Mouse (Mus musculus) midbrain, embryonic 11.5 days (tissue): Measurements from ENCODE around the gene Rpl26. TPM values are rescaled to one million over a fixed set of nuclear protein-coding genes. Genes with fewer than 3 reads are reported as not detected.

Experiments
- ATAC-seq: fragments of 200-750 bp; cut with Nextera tagmentation; 2 replicates; pipeline ENCODE4 v1.8.0; 2017; ENCODE audit warnings: moderate TSS enrichment, moderate library complexity; ENCODE audit not compliant: low FRiP score
- DNase-seq: peaks from one replicate; pipeline ENCODE4 v3.0.0; 2015; ENCODE audit warnings: low spot score; ENCODE audit errors: missing footprints
- H3K27ac ChIP-seq: fragments of 300-500 bp; sonication (generic); 2 replicates; pipeline ENCODE4 v1.5.1; 2014; ENCODE audit warnings: low read depth, low read length
- H3K27me3 ChIP-seq: fragments of 300-500 bp; sonication (generic); 2 replicates; pipeline ENCODE4 v1.6.1; 2014; ENCODE audit warnings: mild to moderate bottlenecking, low read length, moderate library complexity, mixed read lengths; ENCODE audit not compliant: control insufficient read depth, insufficient read depth
- H3K36me3 ChIP-seq: fragments of 300-500 bp; sonication (generic); 2 replicates; pipeline ENCODE4 v1.6.1; 2014; ENCODE audit warnings: mild to moderate bottlenecking, low read length, moderate library complexity, mixed read lengths; ENCODE audit not compliant: control insufficient read depth, insufficient read depth
- H3K4me1 ChIP-seq: fragments of 300-500 bp; sonication (generic); 2 replicates; pipeline ENCODE4 v1.6.1; 2014; ENCODE audit warnings: low read length; ENCODE audit not compliant: control insufficient read depth, insufficient read depth
- H3K4me2 ChIP-seq: fragments of 300-500 bp; sonication (generic); 2 replicates; pipeline ENCODE4 v1.6.1; 2014; ENCODE audit warnings: mild to moderate bottlenecking, moderate library complexity
- H3K4me3 ChIP-seq: fragments of 300-500 bp; sonication (generic); 2 replicates; pipeline ENCODE4 v1.5.1; 2014; ENCODE audit warnings: low read depth, low read length
- H3K9ac ChIP-seq: fragments of 300-500 bp; sonication (generic); 2 replicates; pipeline ENCODE4 v1.6.1; 2014; ENCODE audit warnings: low read length
- H3K9me3 ChIP-seq: fragments of 300-500 bp; sonication (generic); 2 replicates; pipeline ENCODE4 v1.6.1; 2016; ENCODE audit warnings: low read length; ENCODE audit not compliant: control insufficient read depth
- WGBS: fragments of 180-500 bp; shearing (Covaris S2); extraction: QIAGEN DNeasy Blood & Tissue Kit; methylation state at CpG from one replicate; pipeline ENCODE4 v1.1.7; 2014; 5-methylcytosine and 5-hydroxymethylcytosine counted together
- polyA plus RNA-seq: library from polyadenylated mRNA; unstranded; fragments of >200 nt; fragmentation: Nextera tagmentation; extraction: Ambion mirVana; gene quantifications from 2 replicates; pipeline ENCODE4 v1.2.1, GENCODE M21; 2014

Rpl26 gene
- polyA plus RNA-seq, 1 experiment from 2014 or later = 881 TPM

GRCm38 (mm10) chr11:68884368-68884767 lies 17.0 kb upstream of the Rpl26 start:
- ATAC-seq = no peak
- Histone ChIP-seq H3K27ac (no peak overlapping the region), H3K4me3 (no peak overlapping the region), H3K4me2 (no peak overlapping the region), H3K36me3 (no peaks in the 10 kb centered on the region), H3K4me1 (no peaks in the 10 kb centered on the region), H3K27me3 (no peaks in the 10 kb centered on the region), H3K9ac (no peak overlapping the region), H3K9me3 (no peaks in the 10 kb centered on the region)
- 75% methylated on average over 5 of the region's 5 CpGs for WGBS
- peak; percentile 37 for DNase-seq

DNA sequence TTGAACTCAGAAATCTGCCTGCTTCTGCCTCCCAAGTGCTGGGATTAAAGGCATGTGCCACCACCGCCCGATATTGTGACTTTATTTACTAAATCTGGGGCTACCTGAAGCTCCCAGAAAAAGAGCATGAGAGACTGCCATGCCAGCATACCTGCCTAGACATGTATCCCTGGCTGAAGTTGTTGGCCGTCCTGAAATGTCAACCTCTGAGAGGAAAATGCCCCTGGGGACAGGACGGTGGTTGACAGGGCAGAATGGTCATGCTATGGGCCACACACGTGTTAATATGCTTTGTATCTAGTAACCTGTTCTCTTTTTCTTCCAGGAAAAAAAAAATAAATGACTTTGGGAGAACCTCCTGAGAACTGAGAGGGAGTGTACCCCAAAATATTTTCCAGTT lies 15.3 kb upstream of the Rpl26 start:
- peak; percentile 80 for DNase-seq
- H3K36me3 ChIP-seq = no peaks in the 10 kb centered on the region
- H3K9ac ChIP-seq = no peak overlapping the region
- H3K27ac ChIP-seq = no peak overlapping the region
- no peak overlapping the region for H3K4me2 ChIP-seq
- ATAC-seq = no peak
- H3K27me3 ChIP-seq = no peaks in the 10 kb centered on the region
- H3K9me3 ChIP-seq = no peaks in the 10 kb centered on the region
- no peak overlapping the region for H3K4me3 ChIP-seq
- WGBS = 91% methylated on average over 5 of the region's 5 CpGs
- H3K4me1 ChIP-seq = no peaks in the 10 kb centered on the region

DNA sequence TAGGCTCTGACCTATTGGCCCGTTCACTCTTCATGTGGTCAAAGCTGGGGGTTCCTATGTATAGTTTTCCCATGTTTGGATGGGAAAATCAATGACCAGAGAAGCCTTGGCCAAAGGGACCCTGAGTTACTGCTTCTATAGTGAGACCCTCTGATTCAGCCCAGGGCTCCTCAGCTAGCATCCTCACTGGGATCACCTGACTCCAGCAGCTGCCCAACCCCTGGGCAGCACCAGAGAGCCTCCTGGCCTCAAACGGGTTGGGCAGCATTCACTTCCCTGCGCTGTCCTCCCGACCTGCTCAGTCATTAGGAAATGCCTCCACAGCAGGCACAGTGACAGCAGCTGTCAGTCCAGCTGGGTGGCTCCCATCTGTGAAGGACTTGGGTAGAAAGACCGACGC lies 13.1 kb upstream of the Rpl26 start, which contains the start of gene Rnf222:
TSS of gene Rnf222 (plus strand) at position 301 of the 400 bp plus-strand sequence.
- no peaks in the 10 kb centered on the region for H3K36me3 ChIP-seq
- H3K27me3 ChIP-seq = no peaks in the 10 kb centered on the region
- no peaks in the 10 kb centered on the region for H3K9me3 ChIP-seq
- H3K4me3 ChIP-seq = no peak within 1 kb of the TSS
- DNase-seq (no peak), ATAC-seq (no peak)
- no peak within 1 kb of the TSS for H3K9ac ChIP-seq
- WGBS = 58% methylated on average over 6 of the region's 6 CpGs
- no peak within 1 kb of the TSS for H3K27ac ChIP-seq
- no peaks in the 10 kb centered on the region for H3K4me1 ChIP-seq
- H3K4me2 ChIP-seq = no peak within 1 kb of the TSS

GRCm38 (mm10) chr11:68888653-68889052 lies 12.7 kb upstream of the Rpl26 start:
- Histone ChIP-seq H3K27me3 (no peaks in the 10 kb centered on the region), H3K27ac (no peak overlapping the region), H3K9ac (no peak overlapping the region), H3K4me2 (no peak overlapping the region), H3K4me1 (no peaks in the 10 kb centered on the region), H3K9me3 (no peaks in the 10 kb centered on the region), H3K36me3 (no peaks in the 10 kb centered on the region), H3K4me3 (no peak overlapping the region)
- ATAC-seq (no peak), DNase-seq (peak; percentile 51)
- WGBS = 78% methylated on average over 2 of the region's 2 CpGs

GRCm38 (mm10) chr11:68890625-68891024 lies 10.8 kb upstream of the Rpl26 start:
- ATAC-seq (no peak), DNase-seq (peak; percentile 10)
- Histone ChIP-seq H3K27me3 (no peaks in the 10 kb centered on the region), H3K9ac (no peak overlapping the region), H3K4me2 (no peak overlapping the region), H3K36me3 (no peaks in the 10 kb centered on the region), H3K4me1 (no peaks in the 10 kb centered on the region), H3K9me3 (no peaks in the 10 kb centered on the region), H3K27ac (no peak overlapping the region), H3K4me3 (no peak overlapping the region)
- 66% methylated on average over 2 of the region's 2 CpGs for WGBS

DNA sequence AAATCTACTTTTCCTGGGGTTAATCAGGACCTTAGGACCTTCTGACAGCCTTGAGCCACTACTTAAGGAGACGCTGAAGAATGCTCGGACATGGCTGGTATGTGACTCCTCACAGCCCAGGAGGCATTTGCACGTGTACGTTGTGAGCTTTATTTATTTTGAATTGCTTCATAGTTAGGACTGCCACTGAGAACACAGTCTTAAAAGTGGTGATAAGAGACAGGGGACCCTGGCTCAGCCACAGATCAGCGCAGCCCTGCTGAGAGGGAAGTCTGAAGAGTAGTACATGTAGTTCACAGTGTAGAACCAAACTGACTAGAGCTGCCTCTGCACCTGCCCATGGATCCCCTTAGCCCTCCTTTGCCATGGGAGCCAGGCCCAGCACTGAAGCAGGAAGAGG lies 9.6 kb upstream of the Rpl26 start:
- H3K9me3 ChIP-seq = no peaks in the 10 kb centered on the region
- no peak overlapping the region for H3K9ac ChIP-seq
- H3K27me3 ChIP-seq = no peaks in the 10 kb centered on the region
- H3K27ac ChIP-seq = no peak overlapping the region
- H3K4me3 ChIP-seq = no peak overlapping the region
- DNase-seq = peak; percentile 51
- H3K36me3 ChIP-seq = no peaks in the 10 kb centered on the region
- no peak overlapping the region for H3K4me2 ChIP-seq
- ATAC-seq = no peak
- H3K4me1 ChIP-seq = no peaks in the 10 kb centered on the region
- 82% methylated on average over 5 of the region's 5 CpGs for WGBS

- H3K27ac ChIP-seq = no peak overlapping the region
- no peaks in the 10 kb centered on the region for H3K36me3 ChIP-seq
- H3K9ac ChIP-seq = no peak overlapping the region; the same call in 1 of the 2 replicates
- no peak overlapping the region for H3K4me3 ChIP-seq
- 83% methylated on average over 15 of the region's 15 CpGs for WGBS
- H3K4me2 ChIP-seq = no peak overlapping the region
- DNase-seq = no peak
- H3K27me3 ChIP-seq = no peaks in the 10 kb centered on the region
- no peaks in the 10 kb centered on the region for H3K4me1 ChIP-seq
- H3K9me3 ChIP-seq = no peaks in the 10 kb centered on the region
- ATAC-seq = no peak
Observed at GRCm38 (mm10) chr11:68892233-68892832, 9.1 kb upstream of the Rpl26 start.

DNA sequence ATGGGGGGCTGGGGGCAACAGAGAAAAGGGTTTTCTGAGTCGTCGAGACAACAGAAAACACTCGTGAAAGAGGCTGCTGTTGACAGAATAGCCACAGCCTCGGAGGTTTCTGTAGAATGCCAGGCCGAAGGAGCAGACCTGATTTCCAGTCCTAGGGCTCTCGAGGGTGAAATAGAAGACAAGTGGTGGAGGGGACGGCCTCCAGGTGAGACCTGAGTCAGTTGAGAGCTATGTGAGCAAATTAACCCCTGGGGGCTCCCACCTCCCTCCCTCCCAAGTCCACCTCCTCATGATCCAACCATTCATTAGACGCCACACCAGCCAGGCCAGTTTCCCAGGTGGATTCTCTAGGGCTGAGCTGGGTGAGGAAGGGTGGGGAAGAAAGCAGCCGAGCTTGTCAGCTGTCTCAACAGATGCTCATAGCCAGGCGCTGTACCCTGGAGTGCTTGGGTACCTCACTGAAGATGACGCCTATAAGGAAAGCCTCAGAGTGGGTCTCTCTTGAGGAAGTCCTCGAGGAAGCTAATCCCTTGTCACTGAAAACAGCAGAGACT lies 7.4 kb upstream of the Rpl26 start:
- H3K9me3 ChIP-seq = no peaks in the 10 kb centered on the region
- no peaks in the 10 kb centered on the region for H3K4me1 ChIP-seq
- whole genome bisulfite sequencing = 75% methylated on average over 12 of the region's 12 CpGs
- DNase-seq (peak; percentile 33), ATAC-seq (no peak)
- H3K27me3 ChIP-seq = no peaks in the 10 kb centered on the region
- H3K4me2 ChIP-seq = no peak overlapping the region
- no peak overlapping the region for H3K27ac ChIP-seq
- no peaks in the 10 kb centered on the region for H3K36me3 ChIP-seq
- no peak overlapping the region for H3K9ac ChIP-seq
- H3K4me3 ChIP-seq = no peak overlapping the region

GRCm38 (mm10) chr11:68896247-68896646 lies 5.1 kb upstream of the Rpl26 start:
- DNase-seq = peak; percentile 67
- Histone ChIP-seq H3K4me1 (no peaks in the 10 kb centered on the region), H3K4me2 (no peak overlapping the region), H3K36me3 (no peaks in the 10 kb centered on the region), H3K9me3 (no peaks in the 10 kb centered on the region), H3K9ac (no peak overlapping the region), H3K27ac (no peak overlapping the region), H3K4me3 (no peak overlapping the region), H3K27me3 (no peaks in the 10 kb centered on the region)
- no peak for ATAC-seq
- WGBS = 98% methylated on average over 5 of the region's 5 CpGs
